Mouse (Mus musculus) E14TG2a.4 (cell line): ENCODE results near the gene Atp13a4.

ENCODE experiments used
- H3K27me3 ChIP-seq: 2 replicates; pipeline ENCODE4 v1.6.1; 2014; ENCODE audit warnings: low read length, control low read depth; ENCODE audit not compliant: insufficient read depth
- H3K36me3 ChIP-seq: 2 replicates; pipeline ENCODE4 v1.6.1; 2014; ENCODE audit warnings: low read length, control low read depth; ENCODE audit not compliant: insufficient read depth
- H3K4me1 ChIP-seq: replicated peaks from 2 replicates; pipeline ENCODE4 v1.6.1; 2014; ENCODE audit warnings: low read depth, low read length, control low read depth
- H3K4me3 ChIP-seq: replicated peaks from 2 replicates; pipeline ENCODE4 v1.5.1; 2014; ENCODE audit warnings: mild to moderate bottlenecking, low read length
- H3K9me3 ChIP-seq: 2 replicates; pipeline ENCODE4 v1.6.1; 2014; ENCODE audit warnings: low read length, control low read depth
- CTCF ChIP-seq: conservative IDR thresholded peaks from 2 replicates; pipeline ENCODE4 v1.5.1; 2014; ENCODE audit warnings: low read length
- NANOG ChIP-seq: IDR thresholded peaks from 2 replicates; pipeline ENCODE4 v1.6.1; 2014; ENCODE audit warnings: borderline replicate concordance, low read length, mixed read lengths
- POU5F1 ChIP-seq: IDR thresholded peaks from 2 replicates; pipeline ENCODE4 v1.6.1; 2014; ENCODE audit warnings: low read length, borderline replicate concordance

Atp13a4 gene

DNA sequence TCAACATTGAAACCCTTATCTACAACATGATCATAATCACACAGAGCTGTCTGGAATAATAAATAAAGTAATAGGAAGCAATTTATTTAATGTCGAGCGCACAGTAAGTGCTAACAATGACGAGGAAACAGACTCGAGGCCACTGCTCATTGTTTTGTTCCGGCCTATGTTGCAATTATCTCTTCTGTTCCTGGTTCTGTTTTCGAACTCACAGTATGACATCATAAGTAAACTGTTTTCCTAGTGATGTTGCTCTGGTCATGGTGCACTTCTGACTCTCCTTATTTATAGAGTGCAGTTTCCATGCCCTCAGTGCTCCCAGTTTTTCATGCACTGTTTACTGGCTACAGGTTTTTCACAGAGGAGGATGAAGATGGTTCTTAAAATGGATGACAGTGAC, 91.4 kb downstream of the Atp13a4 start:
- Histone ChIP-seq H3K4me3 (no peak overlapping the region), H3K4me1 (no peaks in the 10 kb centered on the region), H3K27me3 (no peaks in the 10 kb centered on the region), H3K9me3 (no peaks in the 10 kb centered on the region), H3K36me3 (no peaks in the 10 kb centered on the region)
- TF ChIP-seq CTCF (no peak), POU5F1 (no peak), NANOG (no peak)

DNA sequence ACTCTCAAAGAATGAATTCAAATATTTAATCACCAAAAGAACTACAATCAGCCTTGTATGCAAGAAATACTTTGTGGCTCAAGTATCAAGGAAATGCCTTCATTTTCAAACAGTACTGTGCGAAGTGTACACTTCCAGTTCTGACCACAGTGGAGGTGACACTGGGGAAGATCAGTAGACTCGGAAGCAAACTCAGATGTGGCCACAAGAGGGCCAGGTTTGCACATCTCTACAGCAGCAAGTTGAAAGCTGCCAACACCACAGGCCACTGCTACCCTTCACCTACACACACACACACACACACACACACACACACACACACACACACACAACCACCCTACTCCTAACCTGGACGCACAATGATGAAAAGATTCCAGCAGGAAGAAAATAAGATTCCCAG, 93.0 kb downstream of the Atp13a4 start:
- Histone ChIP-seq H3K9me3 (no peaks in the 10 kb centered on the region), H3K4me1 (no peaks in the 10 kb centered on the region), H3K36me3 (no peaks in the 10 kb centered on the region), H3K27me3 (no peaks in the 10 kb centered on the region), H3K4me3 (no peak overlapping the region)
- no peak for TF ChIP-seq POU5F1
- peak; percentile 37 for TF ChIP-seq CTCF

DNA sequence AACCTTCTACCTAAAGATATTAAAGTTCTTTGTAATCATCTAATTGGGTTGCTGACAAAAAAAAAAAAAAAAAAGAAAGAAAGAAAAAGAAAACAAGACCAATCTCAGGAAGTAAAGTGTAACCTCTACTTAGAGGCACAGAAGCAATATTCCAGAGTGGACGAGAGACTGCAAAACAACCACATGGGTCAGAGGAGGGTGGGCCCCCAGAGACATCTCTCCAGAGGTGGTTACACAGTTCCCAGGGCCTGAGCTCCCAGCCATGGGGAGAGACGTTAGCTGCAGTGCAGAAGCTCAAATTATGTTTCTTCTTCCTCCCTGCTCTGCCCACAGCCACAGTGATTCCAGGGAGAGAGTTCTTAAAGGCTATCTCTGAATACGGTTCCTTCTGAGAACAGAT, 102.5 kb downstream of the Atp13a4 start:
- no peaks in the 10 kb centered on the region for H3K9me3 ChIP-seq
- H3K27me3 ChIP-seq, result no peaks in the 10 kb centered on the region
- TF ChIP-seq POU5F1 (no peak), NANOG (no peak), CTCF (no peak)
- no peaks in the 10 kb centered on the region for H3K4me1 ChIP-seq
- H3K4me3 ChIP-seq, result no peak overlapping the region
- no peaks in the 10 kb centered on the region for H3K36me3 ChIP-seq

DNA sequence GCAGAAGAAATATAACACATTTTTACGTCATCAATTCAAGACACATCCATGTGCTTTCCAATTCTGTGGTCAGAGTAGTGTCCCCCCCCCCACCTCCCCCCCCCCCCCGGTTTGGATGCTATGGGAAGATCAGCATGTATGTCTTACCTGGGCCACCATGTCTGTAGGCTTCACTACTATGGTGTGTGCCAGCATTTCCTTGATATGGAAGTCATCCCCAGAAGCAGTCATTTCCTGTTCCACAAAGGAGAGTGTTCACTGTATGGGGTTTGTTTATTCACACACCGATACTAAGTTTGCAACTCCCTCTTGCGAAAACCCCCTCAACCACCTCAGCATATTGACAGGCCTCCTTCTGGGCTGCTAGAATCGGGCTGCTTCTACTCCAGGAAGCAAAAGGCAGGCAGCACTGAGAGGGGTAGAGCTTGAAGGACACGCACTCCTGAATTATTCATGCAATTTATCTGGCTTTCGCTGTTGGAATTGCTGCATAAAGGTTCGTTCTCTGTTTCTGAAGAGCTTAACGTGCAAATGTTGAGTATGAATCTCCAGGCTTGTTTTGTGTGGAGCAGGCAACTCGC, 103.2 kb downstream of the Atp13a4 start:
- H3K4me1 ChIP-seq, result no peaks in the 10 kb centered on the region
- H3K27me3 ChIP-seq, result no peaks in the 10 kb centered on the region
- no peak overlapping the region for H3K4me3 ChIP-seq
- TF ChIP-seq CTCF (no peak), NANOG (no peak), POU5F1 (no peak)
- H3K9me3 ChIP-seq, result no peaks in the 10 kb centered on the region
- no peaks in the 10 kb centered on the region for H3K36me3 ChIP-seq

DNA sequence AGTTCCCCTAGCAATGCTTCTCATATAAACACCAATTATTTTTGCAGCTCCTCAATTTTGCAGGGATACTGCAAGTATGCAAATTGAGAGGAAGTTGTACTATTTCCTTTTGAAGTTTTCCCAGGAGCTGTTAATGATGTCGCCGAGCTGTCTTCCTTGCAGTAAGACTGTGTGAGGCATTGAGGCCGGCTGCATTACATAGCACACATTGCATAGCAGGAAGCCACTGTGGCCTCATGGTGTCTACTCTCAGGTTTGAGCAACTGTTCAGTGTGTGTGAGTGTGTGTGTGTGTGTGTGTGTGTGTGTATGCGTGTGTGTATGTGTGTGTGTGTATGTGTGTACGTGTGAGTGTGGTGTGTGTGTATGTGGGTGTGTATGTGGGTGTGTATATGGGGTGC, 106.6 kb downstream of the Atp13a4 start:
- H3K36me3 ChIP-seq, result no peaks in the 10 kb centered on the region

DNA sequence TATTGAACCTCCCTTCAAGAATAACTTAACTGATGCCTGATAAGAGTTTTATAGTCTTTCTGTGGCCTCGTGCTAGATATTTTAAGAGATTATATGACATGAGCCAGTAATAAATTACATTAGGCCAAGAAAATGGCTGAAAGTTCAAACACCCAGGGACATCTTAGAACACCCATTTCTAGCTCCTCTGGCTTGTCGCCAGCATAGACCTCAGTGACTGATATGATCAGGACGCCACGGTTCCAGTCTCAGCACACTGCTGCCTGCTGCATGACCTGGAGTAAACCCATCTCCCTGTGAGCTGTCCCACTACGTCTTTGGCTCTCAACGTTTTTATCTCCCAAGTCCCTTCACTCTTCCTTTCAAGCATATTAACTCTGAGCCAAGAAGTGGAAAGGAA, 108.9 kb downstream of the Atp13a4 start:
- Histone ChIP-seq H3K4me3 (no peak overlapping the region), H3K9me3 (no peaks in the 10 kb centered on the region), H3K27me3 (no peaks in the 10 kb centered on the region), H3K4me1 (no peaks in the 10 kb centered on the region), H3K36me3 (no peaks in the 10 kb centered on the region)
- TF ChIP-seq CTCF (no peak), NANOG (no peak)

More for the DNA sequence above, 106.6 kb downstream of the Atp13a4 start:
- H3K4me1 ChIP-seq, result no peaks in the 10 kb centered on the region
- no peaks in the 10 kb centered on the region for H3K27me3 ChIP-seq
- no peak overlapping the region for H3K4me3 ChIP-seq
- TF ChIP-seq NANOG (no peak), POU5F1 (no peak), CTCF (no peak)
- H3K9me3 ChIP-seq, result no peaks in the 10 kb centered on the region

DNA sequence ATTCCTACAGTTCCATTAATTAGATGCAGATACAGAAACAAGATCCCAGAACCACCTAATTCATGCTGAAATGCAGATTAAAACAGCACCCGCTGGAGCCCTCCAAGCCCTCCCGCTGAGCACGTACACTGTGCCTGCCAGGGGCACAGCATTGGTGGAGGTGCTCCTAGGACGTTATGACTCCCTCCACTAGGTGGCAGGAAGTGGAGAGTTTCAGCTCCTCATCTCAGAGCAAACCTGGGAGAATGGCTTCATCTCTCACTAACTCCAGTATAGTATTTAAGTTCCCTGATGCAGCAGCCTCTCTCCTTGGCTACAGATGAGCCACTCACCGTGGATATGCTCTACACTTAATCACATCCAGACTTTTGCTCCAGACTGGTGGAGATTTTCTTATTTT, 110.0 kb downstream of the Atp13a4 start:
- no peak for TF ChIP-seq POU5F1
- peak; percentile 41 for TF ChIP-seq CTCF
- Histone ChIP-seq H3K36me3 (no peaks in the 10 kb centered on the region), H3K4me1 (no peaks in the 10 kb centered on the region), H3K9me3 (no peaks in the 10 kb centered on the region), H3K4me3 (no peak overlapping the region), H3K27me3 (no peaks in the 10 kb centered on the region)

DNA sequence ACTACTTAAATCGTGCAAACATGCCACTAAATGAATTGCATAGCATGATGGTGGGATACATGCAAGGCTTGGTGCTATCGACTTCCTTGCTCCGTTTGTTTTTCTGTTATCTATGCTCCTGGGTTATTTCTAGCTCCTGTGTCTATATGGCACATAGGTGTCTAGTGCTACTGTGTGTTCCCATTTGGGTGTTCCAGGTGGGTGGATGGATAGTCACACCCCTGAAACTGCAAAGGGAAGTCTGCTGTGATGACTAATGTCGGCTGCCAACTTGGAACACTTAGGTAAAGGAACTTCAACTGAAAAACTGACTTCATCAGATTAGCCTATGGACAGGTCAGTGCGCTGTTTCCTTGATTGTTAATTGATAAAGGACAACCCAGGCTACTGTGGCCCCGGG, 129.8 kb downstream of the Atp13a4 start:
- Histone ChIP-seq H3K36me3 (no peaks in the 10 kb centered on the region), H3K4me1 (peaks cover 6% of the 10 kb centered on the region), H3K9me3 (no peaks in the 10 kb centered on the region), H3K27me3 (no peaks in the 10 kb centered on the region), H3K4me3 (no peak overlapping the region)
- TF ChIP-seq CTCF, result no peak
- TF ChIP-seq POU5F1, result no peak
- TF ChIP-seq NANOG, result no peak

DNA sequence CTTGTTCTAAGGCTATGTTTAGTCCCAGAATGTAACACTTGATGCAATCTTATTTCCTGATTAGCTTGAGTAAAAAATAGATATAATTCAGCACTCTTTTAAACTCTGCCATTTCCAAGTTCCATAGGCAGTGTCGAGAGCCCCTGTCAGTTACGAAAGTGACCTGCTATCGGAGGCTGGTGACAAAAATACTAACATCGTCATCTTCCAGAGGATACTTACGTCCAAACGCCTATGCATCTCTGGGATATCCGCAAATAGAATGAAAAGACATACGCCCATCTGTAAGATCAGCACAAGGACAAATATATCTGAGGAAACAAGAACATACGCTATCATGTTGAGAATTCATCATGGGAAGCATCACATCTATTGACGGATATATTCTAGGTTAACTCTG, 137.3 kb downstream of the Atp13a4 start:
- Histone ChIP-seq H3K27me3 (no peaks in the 10 kb centered on the region), H3K9me3 (no peaks in the 10 kb centered on the region), H3K4me1 (no peaks in the 10 kb centered on the region), H3K36me3 (no peaks in the 10 kb centered on the region), H3K4me3 (no peak overlapping the region)
- TF ChIP-seq NANOG (no peak), POU5F1 (no peak), CTCF (no peak)
